Mouse (Mus musculus): ENCODE measurements around the gene Adamts20. TPM values are rescaled to one million over a fixed set of nuclear protein-coding genes. Genes with fewer than 3 reads are reported as not detected.

Gene Adamts20
- polyA plus RNA-seq, 1 experiment = 8.6 TPM

- DNase-seq (ENCODE audit: extremely low spot score in 1 of 2, low spot score in 1 of 2) = no peak
Observed at GRCm38 (mm10) chr15:94349052-94349451, 116.2 kb downstream of the Adamts20 start.

DNA sequence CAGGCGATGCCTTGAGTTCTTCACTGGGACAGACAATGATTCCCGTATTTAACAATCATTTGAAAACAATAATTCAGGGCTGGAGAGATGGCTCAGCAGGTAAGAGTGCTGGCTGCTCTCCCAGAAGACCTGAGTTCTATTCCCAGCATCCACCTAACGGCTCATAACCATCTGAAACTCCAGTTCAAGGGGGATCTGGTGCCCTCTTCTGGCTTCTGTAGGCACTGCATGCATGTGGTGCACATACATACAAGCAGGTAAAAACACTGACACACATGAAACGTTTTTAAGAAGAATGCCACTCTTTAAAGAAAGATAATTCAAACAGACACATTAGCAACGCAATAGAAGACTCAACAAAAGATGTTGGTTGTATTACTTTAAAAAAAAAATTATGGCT is 120.9 kb downstream of the Adamts20 start:
- DNase-seq (ENCODE audit: extremely low spot score in 1 of 2, low spot score in 1 of 2) = no peak

GRCm38 (mm10) chr15:94342365-94342764 is 122.9 kb downstream of the Adamts20 start:
- DNase-seq (ENCODE audit: extremely low spot score in 1 of 2, low spot score in 1 of 2) = peak; percentile 29 to 94

- DNase-seq (ENCODE audit: extremely low spot score in 1 of 2, low spot score in 1 of 2) = no peak
Observed at GRCm38 (mm10) chr15:94339011-94339410, 126.2 kb downstream of the Adamts20 start.

DNA sequence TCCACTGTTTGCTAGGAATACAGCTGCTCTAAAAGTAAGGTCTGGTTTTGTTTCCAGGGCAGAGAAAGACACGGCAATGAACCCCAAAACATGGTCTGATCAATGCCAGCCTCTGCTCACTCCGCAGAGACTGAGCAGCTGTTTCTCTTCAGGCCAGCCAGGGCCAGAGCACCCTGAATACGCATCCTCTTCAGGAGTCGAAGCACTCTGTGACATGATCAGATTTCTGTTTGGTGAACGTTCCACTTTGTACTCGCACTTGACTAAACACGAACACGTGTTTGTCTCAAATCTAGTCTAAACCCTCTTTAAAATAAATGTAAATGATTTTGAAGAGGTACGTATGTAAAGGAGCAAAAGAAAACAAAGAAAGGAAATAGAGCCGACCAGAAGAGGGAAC is 130.6 kb downstream of the Adamts20 start:
- no peak for DNase-seq (ENCODE audit: extremely low spot score in 1 of 2, low spot score in 1 of 2)

- no peak for DNase-seq (ENCODE audit: extremely low spot score in 1 of 2, low spot score in 1 of 2)
Observed at GRCm38 (mm10) chr15:94326626-94327025, 138.6 kb downstream of the Adamts20 start.

- no peak for DNase-seq (ENCODE audit: extremely low spot score in 1 of 2, low spot score in 1 of 2)
Observed at GRCm38 (mm10) chr15:94325509-94326181, 139.6 kb downstream of the Adamts20 start.

- no peak for DNase-seq (ENCODE audit: extremely low spot score in 1 of 2, low spot score in 1 of 2)
Observed at GRCm38 (mm10) chr15:94316171-94316570, 149.0 kb downstream of the Adamts20 start.

- DNase-seq (ENCODE audit: extremely low spot score in 1 of 2, low spot score in 1 of 2) = peak in 1 of 2 experiments; percentile 19
Observed at GRCm38 (mm10) chr15:94309689-94310088, 155.5 kb downstream of the Adamts20 start.

- DNase-seq (ENCODE audit: extremely low spot score in 1 of 2, low spot score in 1 of 2) = no peak
Observed at GRCm38 (mm10) chr15:94307888-94308287, 157.3 kb downstream of the Adamts20 start.

GRCm38 (mm10) chr15:94303151-94303550 is 162.1 kb downstream of the Adamts20 start:
- peak in 1 of 2 experiments; percentile 27 for DNase-seq (ENCODE audit: extremely low spot score in 1 of 2, low spot score in 1 of 2)

DNA sequence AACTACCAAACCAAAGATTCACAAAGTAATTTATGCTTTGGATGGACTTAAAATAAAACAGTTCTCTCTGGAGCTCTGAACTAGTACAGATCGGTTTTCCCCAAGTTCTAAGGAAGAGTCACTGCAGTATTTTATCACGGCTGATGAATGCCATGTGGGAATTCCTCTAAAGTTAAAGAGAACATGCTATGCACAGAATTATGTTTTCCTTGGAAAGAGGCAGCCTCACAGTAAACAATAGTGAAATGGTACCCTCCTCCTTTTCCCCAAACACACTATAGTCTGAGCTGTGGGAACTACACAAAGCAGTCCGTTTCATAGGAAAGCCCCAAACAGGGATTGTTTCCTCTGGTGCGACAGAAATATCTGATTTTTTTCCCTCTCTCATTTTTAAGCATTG is 171.1 kb downstream of the Adamts20 start:
- DNase-seq (ENCODE audit: extremely low spot score in 1 of 2, low spot score in 1 of 2) = no peak

- no peak for DNase-seq (ENCODE audit: extremely low spot score in 1 of 2, low spot score in 1 of 2)
Observed at GRCm38 (mm10) chr15:94288015-94288414, 177.2 kb downstream of the Adamts20 start.

DNA sequence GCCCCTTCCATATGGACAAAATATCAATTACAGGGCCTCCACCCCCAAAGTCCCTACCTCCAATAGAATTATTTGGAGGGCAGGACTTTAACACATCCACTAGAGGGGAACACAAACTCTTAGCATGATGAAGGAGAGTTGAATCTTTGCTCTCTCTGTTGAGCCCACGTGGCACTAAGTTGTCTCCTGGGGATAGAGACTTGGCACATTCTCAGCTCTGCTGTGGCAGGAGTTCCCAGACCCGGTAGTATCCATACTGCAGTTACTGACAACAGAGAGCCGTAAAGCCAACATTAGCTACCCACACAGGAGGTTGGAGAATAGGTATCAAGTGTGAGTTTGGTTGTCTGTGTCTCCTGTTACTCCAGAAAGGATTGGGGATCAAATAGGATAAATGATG is 177.7 kb downstream of the Adamts20 start:
- no peak for DNase-seq (ENCODE audit: extremely low spot score in 1 of 2, low spot score in 1 of 2)

- peak; percentile 43 to 52 for DNase-seq (ENCODE audit: extremely low spot score in 1 of 2, low spot score in 1 of 2)
Observed at GRCm38 (mm10) chr15:94276418-94276817, 188.8 kb downstream of the Adamts20 start.

DNA sequence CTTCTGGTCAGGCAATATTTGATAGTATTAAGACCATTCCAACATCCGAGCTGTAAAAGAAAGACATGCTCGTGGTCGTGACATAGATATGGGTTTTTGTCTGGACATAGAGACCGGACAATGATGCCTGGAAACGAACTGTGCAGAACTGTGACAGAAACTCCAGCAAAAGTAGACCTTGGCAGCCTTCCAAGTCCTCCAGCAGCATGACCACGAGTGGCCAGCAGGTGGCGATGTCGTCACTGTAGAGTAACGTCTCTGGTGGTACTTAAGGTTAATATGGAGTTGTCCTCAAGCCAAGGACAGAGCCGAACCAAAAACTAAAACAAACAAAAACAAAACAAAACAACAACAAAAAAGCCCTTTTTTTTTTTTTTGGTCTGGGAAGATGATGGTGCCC is 199.6 kb downstream of the Adamts20 start:
- DNase-seq (ENCODE audit: extremely low spot score in 1 of 2, low spot score in 1 of 2) = peak; percentile 57 to 94

GRCm38 (mm10) chr15:94264497-94264879 is 200.7 kb downstream of the Adamts20 start:
- DNase-seq (ENCODE audit: extremely low spot score in 1 of 2, low spot score in 1 of 2) = no peak

- DNase-seq (ENCODE audit: extremely low spot score in 1 of 2, low spot score in 1 of 2) = no peak
Observed at GRCm38 (mm10) chr15:94263866-94264496, 201.2 kb downstream of the Adamts20 start.

- peak in 1 of 2 experiments; percentile 36 for DNase-seq (ENCODE audit: extremely low spot score in 1 of 2, low spot score in 1 of 2)
Observed at GRCm38 (mm10) chr15:94263241-94263640, 202.0 kb downstream of the Adamts20 start.

GRCm38 (mm10) chr15:94259497-94259896 is 205.7 kb downstream of the Adamts20 start:
- no peak for DNase-seq (ENCODE audit: extremely low spot score in 1 of 2, low spot score in 1 of 2)

- no peak for DNase-seq (ENCODE audit: extremely low spot score in 1 of 2, low spot score in 1 of 2)
Observed at GRCm38 (mm10) chr15:94255538-94255937, 209.7 kb downstream of the Adamts20 start.

- DNase-seq (ENCODE audit: extremely low spot score in 1 of 2, low spot score in 1 of 2) = peak in 1 of 2 experiments; percentile 78
Observed at GRCm38 (mm10) chr15:94254861-94255516, 210.2 kb downstream of the Adamts20 start.
